Mouse (Mus musculus) lung, embryonic 15.5 days (tissue): ENCODE measurements around the gene Alg14. TPM values are rescaled to one million over a fixed set of nuclear protein-coding genes. Genes with fewer than 3 reads are reported as not detected.

ENCODE experiments used
- ATAC-seq: fragments of 200-750 bp; cut with Nextera tagmentation; 2 replicates; pipeline ENCODE4 v1.8.0; 2017; ENCODE audit warnings: moderate number of reproducible peaks, borderline replicate concordance; ENCODE audit not compliant: low FRiP score, low TSS enrichment; ENCODE audit errors: extremely low read depth
- H3K27ac ChIP-seq: fragments of 300-500 bp; sonication (generic); 2 replicates; pipeline ENCODE4 v1.5.1; 2015; ENCODE audit warnings: moderate library complexity, mild to moderate bottlenecking, inconsistent platforms
- H3K27me3 ChIP-seq: fragments of 300-500 bp; sonication (generic); 2 replicates; pipeline ENCODE4 v1.6.1; 2015; ENCODE audit warnings: inconsistent platforms
- H3K36me3 ChIP-seq: fragments of 300-500 bp; sonication (generic); 2 replicates; pipeline ENCODE4 v1.6.1; 2015; ENCODE audit warnings: inconsistent platforms
- H3K4me1 ChIP-seq: fragments of 300-500 bp; sonication (generic); 2 replicates; pipeline ENCODE4 v1.6.1; 2015; ENCODE audit warnings: inconsistent platforms
- H3K4me2 ChIP-seq: fragments of 300-500 bp; sonication (generic); 2 replicates; pipeline ENCODE4 v1.6.1; 2015; ENCODE audit warnings: inconsistent platforms, mild to moderate bottlenecking, moderate library complexity
- H3K4me3 ChIP-seq: fragments of 300-500 bp; sonication (generic); 2 replicates; pipeline ENCODE4 v1.5.1; 2015; ENCODE audit warnings: mild to moderate bottlenecking, inconsistent platforms
- H3K9ac ChIP-seq: fragments of 300-500 bp; sonication (generic); 2 replicates; pipeline ENCODE4 v1.6.1; 2015; ENCODE audit warnings: inconsistent platforms
- H3K9me3 ChIP-seq: fragments of 300-500 bp; sonication (generic); 2 replicates; pipeline ENCODE4 v1.6.1; 2016; ENCODE audit warnings: inconsistent platforms
- WGBS: fragments of 180-500 bp; shearing (Covaris S2); methylation state at CpG from one replicate; pipeline ENCODE4 v1.1.7; 2015; 5-methylcytosine and 5-hydroxymethylcytosine counted together
- polyA plus RNA-seq: library from polyadenylated mRNA; unstranded; fragments of >200 nt; fragmentation: Nextera tagmentation; extraction: Ambion mirVana; gene quantifications from 2 replicates; pipeline ENCODE4 v1.2.1, GENCODE M21; 2015

Alg14 gene
- polyA plus RNA-seq, 1 experiment from 2014 or later = 44.5 TPM

DNA sequence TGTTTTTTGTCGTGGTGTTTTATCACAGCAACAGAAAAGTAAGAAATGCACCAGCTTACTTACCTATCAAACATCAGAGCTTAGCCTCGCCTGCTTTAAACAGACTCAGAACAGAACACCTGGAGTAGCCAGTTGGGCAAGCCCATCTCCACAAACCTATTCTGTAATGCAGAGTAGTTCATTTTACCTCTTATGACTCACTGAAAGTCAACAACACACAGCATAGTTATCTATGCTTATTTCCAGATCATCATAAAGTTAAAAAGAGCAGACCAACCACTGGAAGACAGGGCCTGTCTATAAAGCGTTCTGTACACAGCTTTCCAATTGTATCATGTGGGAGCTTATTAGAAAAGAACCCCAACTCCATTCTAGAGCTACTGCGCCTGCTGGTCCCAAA lies 109.8 kb downstream of the Alg14 start:
- Histone ChIP-seq H3K27me3 (no peaks in the 10 kb centered on the region), H3K4me1 (peaks cover 8% of the 10 kb centered on the region), H3K36me3 (no peaks in the 10 kb centered on the region), H3K4me2 (no peak overlapping the region), H3K9me3 (no peaks in the 10 kb centered on the region), H3K27ac (no peak overlapping the region), H3K4me3 (no peak overlapping the region), H3K9ac (no peak overlapping the region)
- WGBS = 74% methylated on average over 4 of the region's 4 CpGs
- no peak for ATAC-seq

DNA sequence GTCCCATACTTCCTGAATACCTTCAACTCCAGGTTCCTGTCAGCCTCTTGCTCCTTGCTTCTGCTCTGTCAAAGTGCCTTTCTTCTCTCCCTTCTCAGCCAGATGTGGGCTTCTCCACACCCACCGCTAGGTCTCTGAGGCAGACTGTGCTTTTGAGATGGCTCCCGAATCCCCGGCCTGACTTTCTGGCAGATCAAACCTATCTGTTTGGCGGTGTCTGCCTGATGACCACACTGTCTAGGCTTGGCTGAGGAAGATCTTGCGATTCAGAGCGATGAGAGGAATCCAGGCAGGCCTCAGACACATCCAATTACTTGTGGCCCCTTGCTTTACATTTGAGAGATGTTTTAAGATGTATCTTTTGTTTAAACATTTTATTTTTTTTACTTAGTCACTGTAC lies 110.5 kb downstream of the Alg14 start:
- peaks cover 5% of the 10 kb centered on the region; the same call in 1 of the 2 replicates for H3K4me1 ChIP-seq
- no peaks in the 10 kb centered on the region for H3K36me3 ChIP-seq
- ATAC-seq = no peak
- no peak overlapping the region for H3K27ac ChIP-seq
- H3K4me3 ChIP-seq = no peak overlapping the region
- H3K4me2 ChIP-seq = no peak overlapping the region
- H3K9ac ChIP-seq = no peak overlapping the region
- no peaks in the 10 kb centered on the region for H3K9me3 ChIP-seq
- H3K27me3 ChIP-seq = no peaks in the 10 kb centered on the region
- 75% methylated on average over 6 of the region's 6 CpGs for WGBS

DNA sequence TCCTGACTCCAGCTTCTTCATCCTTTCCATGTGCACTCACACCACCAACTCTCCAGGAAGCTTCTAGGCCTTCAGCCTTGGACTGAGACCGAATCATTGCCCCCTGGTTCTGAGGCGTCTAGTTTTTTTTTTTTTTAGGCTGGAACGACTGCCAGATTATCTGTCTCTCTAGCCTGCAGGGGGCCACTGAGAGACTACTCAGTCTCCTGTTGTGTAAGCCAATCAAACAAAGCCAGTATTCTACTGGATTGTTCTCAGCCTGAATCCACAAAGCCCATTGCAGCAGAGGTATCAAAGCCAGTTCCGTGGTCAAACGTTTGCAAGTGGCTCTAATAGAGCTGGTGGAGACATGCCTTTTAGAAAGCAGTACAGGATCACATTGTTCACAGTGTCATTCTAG lies 111.9 kb downstream of the Alg14 start:
- no peak overlapping the region for H3K4me3 ChIP-seq
- WGBS = 45% methylated on average over 5 of the region's 5 CpGs
- H3K9me3 ChIP-seq = no peaks in the 10 kb centered on the region
- no peak for ATAC-seq
- no peaks in the 10 kb centered on the region for H3K36me3 ChIP-seq
- no peaks in the 10 kb centered on the region for H3K27me3 ChIP-seq
- peaks cover 10% of the 10 kb centered on the region for H3K4me1 ChIP-seq
- no peak overlapping the region for H3K27ac ChIP-seq
- H3K4me2 ChIP-seq = no peak overlapping the region
- H3K9ac ChIP-seq = no peak overlapping the region

DNA sequence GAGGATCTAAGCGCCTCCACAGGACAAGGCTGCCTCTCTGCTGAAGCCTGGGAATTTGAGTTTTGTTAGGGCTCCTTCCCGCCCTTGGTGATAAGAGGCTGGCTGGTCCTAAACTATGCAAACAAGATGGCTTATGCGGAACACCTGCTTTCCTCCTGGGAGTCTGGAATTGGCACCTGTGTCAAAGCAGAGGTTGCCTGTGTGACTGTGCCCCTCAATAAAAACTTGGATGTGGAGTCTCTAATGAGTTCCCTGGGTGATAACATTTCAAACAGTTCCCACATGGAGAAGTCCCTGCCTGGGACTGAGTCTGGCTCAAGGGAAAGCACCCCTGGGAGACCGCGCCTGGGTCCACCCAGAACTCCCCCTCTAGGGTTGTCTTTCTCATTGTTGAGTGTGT lies 113.5 kb downstream of the Alg14 start:
- no peak for ATAC-seq
- 61% methylated on average over 5 of the region's 5 CpGs for WGBS

DNA sequence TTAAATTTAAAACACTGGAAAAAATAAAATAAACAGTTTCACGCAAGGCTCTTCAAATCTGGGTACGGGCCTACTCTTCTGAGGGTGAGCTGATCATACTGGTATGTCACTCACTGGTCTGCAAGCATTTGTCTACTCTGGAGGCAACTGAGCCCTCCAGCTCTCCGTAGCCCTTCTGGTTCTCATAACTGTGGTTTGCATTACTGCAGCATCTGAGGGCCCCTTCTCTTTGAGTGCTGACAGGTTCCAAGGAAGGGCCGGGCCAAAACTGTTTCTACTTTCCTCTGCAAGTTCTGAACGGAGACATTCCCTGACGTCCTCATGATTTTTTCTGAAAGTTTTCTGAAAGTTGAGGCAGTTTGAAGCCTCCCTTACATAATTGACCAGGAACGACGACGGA lies 115.8 kb downstream of the Alg14 start:
- Histone ChIP-seq H3K36me3 (no peaks in the 10 kb centered on the region), H3K4me1 (peaks cover 10% of the 10 kb centered on the region), H3K27ac (no peak overlapping the region), H3K4me3 (no peak overlapping the region), H3K27me3 (no peaks in the 10 kb centered on the region), H3K9me3 (no peaks in the 10 kb centered on the region), H3K4me2 (no peak overlapping the region), H3K9ac (no peak overlapping the region)
- WGBS = 49% methylated on average over 9 of the region's 9 CpGs
- ATAC-seq = no peak

More for the DNA sequence above, 113.5 kb downstream of the Alg14 start:
- Histone ChIP-seq H3K27me3 (no peaks in the 10 kb centered on the region), H3K4me3 (no peak overlapping the region), H3K4me1 (peaks cover 10% of the 10 kb centered on the region), H3K4me2 (no peak overlapping the region), H3K36me3 (no peaks in the 10 kb centered on the region), H3K9ac (no peak overlapping the region), H3K27ac (no peak overlapping the region), H3K9me3 (no peaks in the 10 kb centered on the region)

DNA sequence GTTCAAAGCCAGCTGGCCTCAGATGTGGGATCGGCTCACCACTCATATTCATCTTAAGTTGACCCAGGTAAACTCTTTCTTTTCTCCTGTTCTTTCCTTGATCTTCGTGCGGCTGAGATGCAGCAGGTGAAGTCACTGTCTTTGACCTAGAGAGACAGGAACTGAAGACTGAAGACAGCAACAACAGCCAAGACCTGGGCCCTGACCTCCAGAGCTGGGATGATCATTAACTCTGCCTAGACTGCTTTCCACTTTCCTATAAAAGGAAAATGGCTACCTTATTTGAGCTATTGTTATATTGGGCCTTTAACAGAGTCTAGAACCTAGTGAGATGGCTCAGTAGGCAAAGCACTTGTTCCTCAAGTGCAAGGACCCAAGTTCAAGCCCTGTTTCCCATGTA lies 116.8 kb downstream of the Alg14 start:
- no peak for ATAC-seq
- H3K36me3 ChIP-seq = no peaks in the 10 kb centered on the region
- no peak overlapping the region for H3K9ac ChIP-seq
- H3K27ac ChIP-seq = no peak overlapping the region
- no peak overlapping the region for H3K4me2 ChIP-seq
- H3K9me3 ChIP-seq = no peaks in the 10 kb centered on the region
- 70% methylated on average over 3 of the region's 3 CpGs for WGBS
- no peaks in the 10 kb centered on the region for H3K27me3 ChIP-seq
- peaks cover 10% of the 10 kb centered on the region for H3K4me1 ChIP-seq
- H3K4me3 ChIP-seq = no peak overlapping the region

DNA sequence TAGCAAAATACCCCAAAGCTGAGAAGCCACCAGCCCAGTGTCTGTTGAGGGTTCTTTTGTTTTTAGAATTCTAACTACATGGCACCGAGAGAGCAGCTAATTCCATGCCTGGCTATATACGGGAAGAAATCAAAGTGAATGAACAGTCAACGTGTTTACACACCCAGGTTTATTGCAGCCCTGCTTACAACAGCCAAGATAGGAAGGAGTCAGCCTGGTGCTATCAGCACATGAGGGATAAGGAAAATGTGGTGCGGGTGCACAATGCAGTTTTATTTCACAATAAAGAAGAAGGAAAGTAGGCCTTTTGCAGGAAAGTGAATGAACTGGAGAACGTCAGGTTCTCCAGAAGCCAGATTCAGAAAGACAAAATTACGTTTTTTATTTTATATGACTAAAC lies 119.9 kb downstream of the Alg14 start:
- Histone ChIP-seq H3K27me3 (no peaks in the 10 kb centered on the region), H3K4me3 (no peak overlapping the region), H3K4me1 (peaks cover 5% of the 10 kb centered on the region; the same call in 1 of the 2 replicates), H3K9me3 (no peaks in the 10 kb centered on the region), H3K27ac (no peak overlapping the region), H3K9ac (no peak overlapping the region), H3K36me3 (no peaks in the 10 kb centered on the region), H3K4me2 (no peak overlapping the region)
- ATAC-seq = no peak
- WGBS = 60% methylated on average over 6 of the region's 6 CpGs

Other genes starting within 250 kb of the Alg14 start
- 3.4 and 3.7 TPM in 2 replicates for gene Rwdd3, start 120.1 kb upstream of the Alg14 start, polyA plus RNA-seq
- 0.36 and 0.40 TPM in 2 replicates for gene Tmem56, start 8.7 kb upstream of the Alg14 start, polyA plus RNA-seq
- 627 and 632 TPM in 2 replicates for gene Cnn3, start 134.7 kb downstream of the Alg14 start, polyA plus RNA-seq
- 15.3 and 16.5 TPM in 2 replicates for gene Slc44a3, start 240.6 kb downstream of the Alg14 start, polyA plus RNA-seq